Mouse (Mus musculus): Measurements from ENCODE around the gene Myl12a. TPM values are rescaled to one million over a fixed set of nuclear protein-coding genes. Genes with fewer than 3 reads are reported as not detected.

Myl12a gene
- total RNA-seq, 1 experiment = 460 TPM

DNA sequence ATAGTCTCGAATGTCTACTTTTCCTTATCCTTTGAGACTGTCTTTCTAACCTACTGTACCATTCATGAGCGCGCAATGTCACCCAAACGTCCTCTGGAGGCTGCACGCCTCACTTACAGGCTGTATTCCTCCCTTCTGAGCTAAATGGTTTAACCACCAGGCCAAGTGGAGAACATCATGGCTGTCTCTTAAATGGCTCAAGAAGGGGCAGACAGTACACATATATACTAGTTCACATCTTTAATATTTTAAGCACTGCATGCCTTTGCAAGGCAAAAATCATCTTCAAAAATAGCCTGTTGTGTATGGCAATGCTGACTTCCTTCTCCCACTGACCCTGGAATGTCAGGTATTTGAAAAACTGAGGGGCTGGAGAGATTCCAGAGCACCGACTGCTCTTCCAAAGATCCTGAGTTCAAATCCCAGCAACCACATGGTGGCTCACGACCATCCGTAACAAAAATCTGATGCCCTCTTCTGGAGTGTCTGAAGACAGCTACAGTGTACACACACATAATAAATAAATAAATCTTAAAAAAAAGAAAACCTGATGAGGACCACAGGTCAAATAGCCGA, 4.2 kb downstream of the Myl12a start:
- peaks cover 20% of the 10 kb centered on the region for H3K36me3 ChIP-seq (ENCODE audit: control insufficient read depth, insufficient read depth, low read length, poor library complexity, severe bottlenecking)
- H3K9ac ChIP-seq (ENCODE audit: insufficient read depth, low read depth, low read length, poor library complexity, severe bottlenecking) = no peak overlapping the region
- in situ Hi-C loops (cut with MboI; ENCODE audit: low sequenced_read_pairs in 2 of 2, unreplicated experiment in 2 of 2) = no loop called here
- no peak for DNase-seq (ENCODE audit: low read depth, low spot score)
- H3K9me3 ChIP-seq (ENCODE audit: control insufficient read depth, insufficient read depth, low read depth, low read length) = no peaks in the 10 kb centered on the region
- no peak overlapping the region for H3K27ac ChIP-seq (ENCODE audit: insufficient read depth, low read depth, low read length, poor library complexity, severe bottlenecking)
- 0 out of 2 replicates have a peak, but pooled peaks have one; percentile 33 for TF ChIP-seq ZNF384 (IDR thresholded peaks at IDR 0.05; ENCODE audit: low read depth, low read length)
- TF ChIP-seq ZC3H11A (IDR thresholded peaks at IDR 0.05; ENCODE audit: borderline replicate concordance, low read depth, low read length) = no peak
- no peak overlapping the region for H3K4me3 ChIP-seq (ENCODE audit: insufficient read depth in 1 of 2, low read depth in 1 of 2, low read length in 2 of 2, poor library complexity in 1 of 2, severe bottlenecking in 1 of 2)
- H3K4me1 ChIP-seq (ENCODE audit: control insufficient read depth in 2 of 2, insufficient read depth in 2 of 2, low read length in 2 of 2, poor library complexity in 1 of 2) = peaks cover 10 to 12% of the 10 kb centered on the region in 2 experiments

DNA sequence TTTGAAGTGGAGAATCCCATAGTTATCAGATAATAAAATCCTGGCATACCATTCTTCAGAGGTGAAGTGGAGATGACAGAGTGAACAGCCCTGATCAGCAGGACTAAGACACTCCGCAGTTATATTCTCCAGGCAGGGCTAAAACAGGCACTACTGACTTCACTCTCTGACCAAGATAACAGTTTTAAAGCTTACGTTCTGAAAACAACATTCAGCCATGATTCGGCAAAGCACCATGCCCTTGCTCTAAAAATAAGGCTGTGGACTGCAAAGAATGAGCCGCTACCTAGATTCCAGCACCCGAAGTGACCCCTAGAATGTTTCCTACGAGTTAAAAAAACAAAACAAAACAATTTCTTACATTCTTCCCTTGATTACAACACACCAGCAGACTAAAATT, 4.8 kb downstream of the Myl12a start:
- Histone ChIP-seq H3K9me3 (ENCODE audit: control insufficient read depth, insufficient read depth, low read depth, low read length) (no peaks in the 10 kb centered on the region), H3K4me1 (ENCODE audit: control insufficient read depth in 2 of 2, insufficient read depth in 2 of 2, low read length in 2 of 2, poor library complexity in 1 of 2) (peaks cover 5 to 8% of the 10 kb centered on the region in 2 experiments), H3K36me3 (ENCODE audit: control insufficient read depth, insufficient read depth, low read length, poor library complexity, severe bottlenecking) (peaks cover 20% of the 10 kb centered on the region), H3K4me3 (ENCODE audit: insufficient read depth in 1 of 2, low read depth in 1 of 2, low read length in 2 of 2, poor library complexity in 1 of 2, severe bottlenecking in 1 of 2) (no peak overlapping the region), H3K27ac (ENCODE audit: insufficient read depth, low read depth, low read length, poor library complexity, severe bottlenecking) (no peak overlapping the region), H3K9ac (ENCODE audit: insufficient read depth, low read depth, low read length, poor library complexity, severe bottlenecking) (no peak overlapping the region)
- in situ Hi-C loops (cut with MboI; ENCODE audit: low sequenced_read_pairs in 2 of 2, unreplicated experiment in 2 of 2) = no loop called here
- no peak for DNase-seq (ENCODE audit: low read depth, low spot score)
- TF ChIP-seq CHD2 (IDR thresholded peaks at IDR 0.05; ENCODE audit: low read depth, low read length) (no peak), ZNF384 (IDR thresholded peaks at IDR 0.05; ENCODE audit: low read depth, low read length) (no peak), HCFC1 (IDR thresholded peaks at IDR 0.05; ENCODE audit: borderline replicate concordance, insufficient read depth, low read length) (no peak)

DNA sequence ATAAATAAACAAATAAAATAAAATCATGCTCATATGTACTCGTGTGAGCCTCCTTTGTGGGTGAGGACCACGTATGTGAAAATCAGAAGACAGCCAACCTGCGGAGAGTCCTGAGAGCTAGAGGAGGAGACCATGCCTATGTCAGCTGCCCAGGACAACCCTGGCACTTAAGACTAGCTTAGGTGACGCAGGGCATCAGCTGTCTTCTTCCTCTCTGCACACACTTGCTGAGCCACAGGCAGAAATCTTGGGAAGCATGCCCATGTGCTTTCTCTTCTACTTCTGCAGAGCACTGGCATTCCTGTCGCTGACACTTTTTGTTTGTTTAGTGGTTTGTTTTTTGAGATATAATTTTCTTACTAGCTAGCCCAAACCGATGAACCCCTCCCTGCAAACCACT, 7.1 kb downstream of the Myl12a start:
- Histone ChIP-seq H3K27ac (ENCODE audit: insufficient read depth, low read depth, low read length, poor library complexity, severe bottlenecking) (no peak overlapping the region), H3K4me3 (ENCODE audit: insufficient read depth in 1 of 2, low read depth in 1 of 2, low read length in 2 of 2, poor library complexity in 1 of 2, severe bottlenecking in 1 of 2) (no peak overlapping the region), H3K9ac (ENCODE audit: insufficient read depth, low read depth, low read length, poor library complexity, severe bottlenecking) (no peak overlapping the region), H3K9me3 (ENCODE audit: control insufficient read depth, insufficient read depth, low read depth, low read length) (no peaks in the 10 kb centered on the region), H3K36me3 (ENCODE audit: control insufficient read depth, insufficient read depth, low read length, poor library complexity, severe bottlenecking) (peaks cover 20% of the 10 kb centered on the region), H3K4me1 (ENCODE audit: control insufficient read depth in 2 of 2, insufficient read depth in 2 of 2, low read length in 2 of 2, poor library complexity in 1 of 2) (peaks cover 4 to 6% of the 10 kb centered on the region in 2 experiments; a peak in 3 of 4 replicates)
- no peak for DNase-seq (ENCODE audit: low read depth, low spot score)
- in situ Hi-C loops (cut with MboI; ENCODE audit: low sequenced_read_pairs in 2 of 2, unreplicated experiment in 2 of 2) = no loop called here
- TF ChIP-seq CHD2 (IDR thresholded peaks at IDR 0.05; ENCODE audit: low read depth, low read length) (no peak), MAFK (IDR thresholded peaks at IDR 0.05; ENCODE audit: insufficient read depth, low read depth, low read length) (no peak), HCFC1 (IDR thresholded peaks at IDR 0.05; ENCODE audit: borderline replicate concordance, insufficient read depth, low read length) (no peak), ZC3H11A (IDR thresholded peaks at IDR 0.05; ENCODE audit: borderline replicate concordance, low read depth, low read length) (no peak), ZNF384 (IDR thresholded peaks at IDR 0.05; ENCODE audit: low read depth, low read length) (no peak)

DNA sequence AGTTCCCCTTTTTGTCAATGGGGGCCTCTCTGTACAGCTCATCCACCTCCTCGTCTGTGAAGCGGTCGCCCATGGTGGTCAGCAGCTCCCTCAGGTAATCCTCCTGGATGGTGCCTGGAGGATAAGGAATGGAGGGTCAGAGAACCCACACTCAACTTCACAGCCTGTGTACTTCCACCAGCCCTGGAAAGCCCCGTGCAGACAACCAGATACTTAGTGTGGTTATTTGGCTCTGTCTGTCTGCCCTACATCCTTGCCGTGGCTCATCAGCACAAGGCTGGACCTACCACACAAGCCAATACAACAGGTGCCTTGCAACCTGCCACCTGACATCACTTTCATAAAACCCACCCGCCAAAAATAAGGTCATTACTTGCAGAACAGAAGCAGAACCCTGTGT, 8.0 kb downstream of the Myl12a start:
- Histone ChIP-seq H3K9me3 (ENCODE audit: control insufficient read depth, insufficient read depth, low read depth, low read length) (no peaks in the 10 kb centered on the region), H3K9ac (ENCODE audit: insufficient read depth, low read depth, low read length, poor library complexity, severe bottlenecking) (no peak overlapping the region), H3K4me3 (ENCODE audit: insufficient read depth in 1 of 2, low read depth in 1 of 2, low read length in 2 of 2, poor library complexity in 1 of 2, severe bottlenecking in 1 of 2) (no peak overlapping the region), H3K36me3 (ENCODE audit: control insufficient read depth, insufficient read depth, low read length, poor library complexity, severe bottlenecking) (peaks cover 20% of the 10 kb centered on the region), H3K27ac (ENCODE audit: insufficient read depth, low read depth, low read length, poor library complexity, severe bottlenecking) (no peak overlapping the region), H3K4me1 (ENCODE audit: control insufficient read depth in 2 of 2, insufficient read depth in 2 of 2, low read length in 2 of 2, poor library complexity in 1 of 2) (peaks cover 2 to 4% of the 10 kb centered on the region in 2 experiments; a peak in 2 of 4 replicates)
- DNase-seq (ENCODE audit: low read depth, low spot score) = no peak
- in situ Hi-C loops (cut with MboI; ENCODE audit: low sequenced_read_pairs in 2 of 2, unreplicated experiment in 2 of 2) = no loop called here
- TF ChIP-seq CHD2 (IDR thresholded peaks at IDR 0.05; ENCODE audit: low read depth, low read length) (no peak), MAFK (IDR thresholded peaks at IDR 0.05; ENCODE audit: insufficient read depth, low read depth, low read length) (no peak), HCFC1 (IDR thresholded peaks at IDR 0.05; ENCODE audit: borderline replicate concordance, insufficient read depth, low read length) (no peak), ZNF384 (IDR thresholded peaks at IDR 0.05; ENCODE audit: low read depth, low read length) (no peak), ZC3H11A (IDR thresholded peaks at IDR 0.05; ENCODE audit: borderline replicate concordance, low read depth, low read length) (no peak)

DNA sequence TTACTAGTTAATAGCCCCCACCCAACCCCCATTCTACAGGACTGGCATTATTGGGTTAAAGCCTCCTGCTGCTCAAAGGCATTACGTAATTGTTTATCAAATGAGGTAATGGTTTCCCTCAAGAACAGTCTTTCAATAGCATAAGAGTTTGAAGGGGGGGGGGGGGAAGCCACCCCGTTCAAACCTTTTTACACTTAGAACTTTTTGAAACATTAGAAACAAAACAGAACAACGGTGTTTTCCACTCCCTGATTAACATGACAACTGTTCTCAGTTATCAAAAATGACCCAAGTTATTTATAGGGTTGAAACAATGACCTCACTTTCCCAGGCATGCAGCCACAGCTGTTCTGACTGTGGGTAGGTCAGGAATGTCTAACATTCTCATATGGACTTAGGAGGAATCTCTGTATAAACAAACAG, 9.3 kb downstream of the Myl12a start:
- Histone ChIP-seq H3K27ac (ENCODE audit: insufficient read depth, low read depth, low read length, poor library complexity, severe bottlenecking) (no peak overlapping the region), H3K9ac (ENCODE audit: insufficient read depth, low read depth, low read length, poor library complexity, severe bottlenecking) (no peak overlapping the region), H3K4me3 (ENCODE audit: insufficient read depth in 1 of 2, low read depth in 1 of 2, low read length in 2 of 2, poor library complexity in 1 of 2, severe bottlenecking in 1 of 2) (no peak overlapping the region), H3K9me3 (ENCODE audit: control insufficient read depth, insufficient read depth, low read depth, low read length) (no peaks in the 10 kb centered on the region), H3K4me1 (ENCODE audit: control insufficient read depth in 2 of 2, insufficient read depth in 2 of 2, low read length in 2 of 2, poor library complexity in 1 of 2) (peaks cover 2 to 7% of the 10 kb centered on the region in 2 experiments; a peak in 3 of 4 replicates), H3K36me3 (ENCODE audit: control insufficient read depth, insufficient read depth, low read length, poor library complexity, severe bottlenecking) (peaks cover 23% of the 10 kb centered on the region)
- TF ChIP-seq CHD2 (IDR thresholded peaks at IDR 0.05; ENCODE audit: low read depth, low read length) = no peak
- no peak for TF ChIP-seq HCFC1 (IDR thresholded peaks at IDR 0.05; ENCODE audit: borderline replicate concordance, insufficient read depth, low read length)
- TF ChIP-seq MAFK (IDR thresholded peaks at IDR 0.05; ENCODE audit: insufficient read depth, low read depth, low read length) = no peak
- TF ChIP-seq ZC3H11A (IDR thresholded peaks at IDR 0.05; ENCODE audit: borderline replicate concordance, low read depth, low read length) = no peak
- TF ChIP-seq ZNF384 (IDR thresholded peaks at IDR 0.05; ENCODE audit: low read depth, low read length) = no peak
- DNase-seq (ENCODE audit: low read depth, low spot score) = no peak
- in situ Hi-C loops (cut with MboI; ENCODE audit: low sequenced_read_pairs in 2 of 2, unreplicated experiment in 2 of 2) = no loop called here

Measured in ES-E14 (cell line).